Mouse (Mus musculus) hindbrain, embryonic 14.5 days (tissue): ENCODE measurements around the gene Fam71b. TPM values are rescaled to one million over a fixed set of nuclear protein-coding genes. Genes with fewer than 3 reads are reported as not detected.

Experiments used
- ATAC-seq: fragments of 200-750 bp; cut with Nextera tagmentation; 2 replicates; pipeline ENCODE4 v1.8.0; 2017; ENCODE audit warnings: moderate number of reproducible peaks, mild to moderate bottlenecking, moderate TSS enrichment, moderate library complexity; ENCODE audit not compliant: low FRiP score
- DNase-seq: peaks from one replicate; pipeline ENCODE4 v3.0.0-alpha.2; 2015; ENCODE audit warnings: low spot score
- H3K27ac ChIP-seq: fragments of 300-500 bp; sonication (generic); 2 replicates; pipeline ENCODE4 v1.5.1; 2014; ENCODE audit warnings: mild to moderate bottlenecking, moderate library complexity
- H3K27me3 ChIP-seq: fragments of 300-500 bp; sonication (generic); 2 replicates; pipeline ENCODE4 v1.6.1; 2014; ENCODE audit warnings: mild to moderate bottlenecking, low read length, mixed read lengths; ENCODE audit not compliant: control insufficient read depth, insufficient read depth
- H3K36me3 ChIP-seq: fragments of 300-500 bp; sonication (generic); replicated peaks from 2 replicates; pipeline ENCODE4 v1.6.1; 2014; ENCODE audit not compliant: control insufficient read depth, insufficient read depth
- H3K4me1 ChIP-seq: fragments of 300-500 bp; sonication (generic); replicated peaks from 2 replicates; pipeline ENCODE4 v1.6.1; 2014; ENCODE audit warnings: antibody characterized with exemption, low read length, mixed read lengths; ENCODE audit not compliant: control insufficient read depth, insufficient read depth
- H3K4me2 ChIP-seq: fragments of 300-500 bp; sonication (generic); replicated peaks from 2 replicates; pipeline ENCODE4 v1.6.1; 2014; ENCODE audit warnings: mild to moderate bottlenecking, moderate library complexity
- H3K4me3 ChIP-seq: fragments of 300-500 bp; sonication (generic); replicated peaks from 2 replicates; pipeline ENCODE4 v1.5.1; 2014; ENCODE audit warnings: mild to moderate bottlenecking, low read length
- H3K9ac ChIP-seq: fragments of 300-500 bp; sonication (generic); 2 replicates; pipeline ENCODE4 v1.6.1; 2014
- H3K9me3 ChIP-seq: fragments of 300-500 bp; sonication (generic); 2 replicates; pipeline ENCODE4 v1.6.1; 2016; ENCODE audit warnings: low read length; ENCODE audit not compliant: control insufficient read depth
- WGBS: fragments of 180-500 bp; shearing (Covaris S2); extraction: QIAGEN DNeasy Blood & Tissue Kit; methylation state at CpG from one replicate; pipeline ENCODE4 v1.1.7; 2014; 5-methylcytosine and 5-hydroxymethylcytosine counted together
- polyA plus RNA-seq: library from polyadenylated mRNA; unstranded; fragments of >200 nt; fragmentation: Nextera tagmentation; extraction: Ambion mirVana; gene quantifications from 2 replicates; pipeline ENCODE4 v1.2.1, GENCODE M21; 2014

Gene Fam71b
- not detected in 2 replicates for polyA plus RNA-seq

GRCm38 (mm10) chr11:46396167-46396859, at the start of gene Fam71b:
TSS of gene Fam71b (plus strand) at chr11:46396559.
- ATAC-seq (no peak), DNase-seq (no peak)
- 78% methylated on average over 13 of the region's 13 CpGs for WGBS
- Histone ChIP-seq H3K9me3 (no peaks in the 10 kb centered on the region), H3K27me3 (no peaks in the 10 kb centered on the region), H3K4me2 (no peak within 1 kb of the TSS), H3K27ac (no peak within 1 kb of the TSS), H3K4me1 (no peaks in the 10 kb centered on the region), H3K4me3 (no peak within 1 kb of the TSS), H3K36me3 (no peaks in the 10 kb centered on the region), H3K9ac (no peak within 1 kb of the TSS)

- Histone ChIP-seq H3K27ac (no peak overlapping the region), H3K9ac (no peak overlapping the region), H3K9me3 (no peaks in the 10 kb centered on the region), H3K36me3 (no peaks in the 10 kb centered on the region), H3K4me3 (no peak overlapping the region), H3K4me2 (no peak overlapping the region), H3K27me3 (no peaks in the 10 kb centered on the region), H3K4me1 (no peaks in the 10 kb centered on the region)
- 90% methylated on average over 5 of the region's 5 CpGs for WGBS
- no peak for ATAC-seq
- DNase-seq, result no peak
Observed at GRCm38 (mm10) chr11:46347756-46348155, 48.6 kb upstream of the Fam71b start.

- no peaks in the 10 kb centered on the region for H3K27me3 ChIP-seq
- no peak overlapping the region for H3K4me2 ChIP-seq
- no peak for ATAC-seq
- H3K27ac ChIP-seq, result no peak overlapping the region
- H3K9ac ChIP-seq, result no peak overlapping the region
- H3K4me3 ChIP-seq, result no peak overlapping the region
- WGBS, result 82% methylated on average over 3 of the region's 3 CpGs
- no peaks in the 10 kb centered on the region for H3K36me3 ChIP-seq
- no peaks in the 10 kb centered on the region for H3K9me3 ChIP-seq
- no peak for DNase-seq
- H3K4me1 ChIP-seq, result no peaks in the 10 kb centered on the region
Observed at GRCm38 (mm10) chr11:46348416-46348815, 47.9 kb upstream of the Fam71b start.

- Histone ChIP-seq H3K4me1 (no peaks in the 10 kb centered on the region), H3K9me3 (no peaks in the 10 kb centered on the region), H3K4me2 (no peak overlapping the region), H3K9ac (no peak overlapping the region), H3K4me3 (no peak overlapping the region), H3K27ac (no peak overlapping the region), H3K27me3 (no peaks in the 10 kb centered on the region), H3K36me3 (no peaks in the 10 kb centered on the region)
- no peak for ATAC-seq
- WGBS, result 71% methylated on average over 2 of the region's 2 CpGs
- no peak for DNase-seq
Observed at GRCm38 (mm10) chr11:46349681-46350410, 46.5 kb upstream of the Fam71b start.

- Histone ChIP-seq H3K9me3 (no peaks in the 10 kb centered on the region), H3K4me3 (no peak overlapping the region), H3K4me1 (no peaks in the 10 kb centered on the region), H3K4me2 (no peak overlapping the region), H3K36me3 (no peaks in the 10 kb centered on the region), H3K9ac (no peak overlapping the region), H3K27ac (no peak overlapping the region), H3K27me3 (no peaks in the 10 kb centered on the region)
- 83% methylated on average over 1 of the region's 1 CpGs for WGBS
- no peak for ATAC-seq
- no peak for DNase-seq
Observed at GRCm38 (mm10) chr11:46358369-46358768, 38.0 kb upstream of the Fam71b start.

GRCm38 (mm10) chr11:46360991-46361665, 35.2 kb upstream of the Fam71b start:
- Histone ChIP-seq H3K4me3 (no peak overlapping the region), H3K4me1 (no peaks in the 10 kb centered on the region), H3K9ac (no peak overlapping the region), H3K27ac (no peak overlapping the region), H3K36me3 (no peaks in the 10 kb centered on the region), H3K27me3 (no peaks in the 10 kb centered on the region), H3K9me3 (no peaks in the 10 kb centered on the region), H3K4me2 (no peak overlapping the region)
- WGBS, result 88% methylated on average over 2 of the region's 2 CpGs
- no peak for ATAC-seq
- DNase-seq, result no peak

- no peak overlapping the region for H3K9ac ChIP-seq
- 91% methylated on average over 18 of the region's 18 CpGs for WGBS
- no peak for ATAC-seq
- no peak overlapping the region for H3K27ac ChIP-seq
- H3K36me3 ChIP-seq, result no peaks in the 10 kb centered on the region
- no peaks in the 10 kb centered on the region for H3K9me3 ChIP-seq
- H3K27me3 ChIP-seq, result no peaks in the 10 kb centered on the region
- no peak for DNase-seq
- H3K4me1 ChIP-seq, result no peaks in the 10 kb centered on the region
- H3K4me2 ChIP-seq, result no peak overlapping the region
- no peak overlapping the region for H3K4me3 ChIP-seq
Observed at GRCm38 (mm10) chr11:46362061-46363022, 34.0 kb upstream of the Fam71b start.

GRCm38 (mm10) chr11:46363864-46364263, 32.5 kb upstream of the Fam71b start:
- no peaks in the 10 kb centered on the region for H3K9me3 ChIP-seq
- no peak overlapping the region for H3K9ac ChIP-seq
- no peak overlapping the region for H3K27ac ChIP-seq
- DNase-seq (no peak), ATAC-seq (no peak)
- H3K36me3 ChIP-seq, result no peaks in the 10 kb centered on the region
- no peaks in the 10 kb centered on the region for H3K4me1 ChIP-seq
- no peak overlapping the region for H3K4me3 ChIP-seq
- H3K4me2 ChIP-seq, result no peak overlapping the region
- 96% methylated on average over 9 of the region's 9 CpGs for WGBS
- H3K27me3 ChIP-seq, result no peaks in the 10 kb centered on the region
